Mouse (Mus musculus) adrenal gland, postnatal 14 days (tissue): ENCODE measurements at regions not wholly inside any gene's neighbourhood (a gene's known extent, or its start where the extent isn't known, plus 50 kb on each side); places are given as distances from the start of the nearest gene placed in this dataset.
"Not testable (repeated sequence)": the region's sequence is repeated elsewhere in the genome, so short reads cannot be mapped to it uniquely, and the experiment has no call there.

Experiments
- DNase-seq: peaks from one replicate; pipeline ENCODE4 v3.0.0; 2021; ENCODE audit warnings: mixed read lengths

DNA sequence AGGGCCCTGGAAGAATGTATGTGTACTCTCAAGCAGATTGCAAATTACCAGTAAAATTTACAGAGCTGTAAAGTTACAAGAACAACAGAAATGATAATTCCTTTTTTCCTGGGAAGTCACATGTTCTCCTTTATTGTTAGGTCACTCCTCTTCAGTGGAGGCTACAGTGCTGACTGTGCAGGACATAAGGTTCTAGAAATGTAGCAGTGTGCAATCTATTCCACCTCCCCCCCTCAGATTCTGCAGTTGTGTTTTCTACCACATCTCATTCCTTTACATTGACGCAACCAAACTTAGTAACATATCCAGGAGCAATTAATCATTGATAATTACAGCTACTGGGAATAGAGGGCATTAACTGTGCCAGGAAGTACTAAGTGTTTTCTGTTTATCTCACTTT is 385.3 kb upstream of the Tnc start:
- no peak for DNase-seq

DNA sequence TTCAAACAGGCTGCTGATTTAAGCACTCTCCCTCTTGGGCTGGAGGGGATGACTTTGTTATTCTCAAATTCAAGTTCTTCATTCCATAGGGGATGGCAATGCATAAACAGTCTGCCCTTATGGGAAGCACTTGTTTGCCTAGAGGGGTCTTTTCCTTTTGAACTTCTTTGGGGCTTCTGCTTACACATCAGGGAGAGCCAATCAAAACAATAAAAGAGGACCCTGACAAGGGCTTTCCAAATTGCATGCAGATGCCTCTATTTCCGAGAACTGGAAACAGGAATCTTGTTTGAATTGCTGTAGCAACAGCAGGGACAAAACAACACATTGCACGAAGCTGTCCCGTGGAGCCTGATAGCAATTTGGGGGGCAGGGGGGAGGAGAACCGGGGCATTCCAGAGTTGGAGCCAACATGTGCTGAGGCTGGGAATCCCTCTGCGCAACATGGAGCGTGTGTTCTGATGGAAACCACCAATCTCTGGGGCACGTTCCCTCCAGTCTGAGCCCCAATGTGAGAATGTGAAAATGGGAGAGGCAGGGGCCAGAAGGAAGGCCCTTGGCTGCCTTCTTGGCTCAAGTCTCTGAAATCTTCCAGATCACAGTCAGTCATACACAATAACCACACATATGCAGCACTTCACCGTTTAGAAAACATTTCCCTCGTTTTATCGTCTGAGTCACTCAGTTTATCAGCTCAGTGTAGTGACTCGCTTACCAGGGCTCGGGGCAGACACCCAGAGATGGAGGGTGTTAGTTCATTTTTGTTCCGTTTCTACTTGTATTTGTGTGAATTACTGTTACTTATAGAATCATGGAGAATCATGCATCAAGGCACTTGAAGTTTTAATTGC is 391.2 kb upstream of the Tnc start:
- DNase-seq: no peak

DNA sequence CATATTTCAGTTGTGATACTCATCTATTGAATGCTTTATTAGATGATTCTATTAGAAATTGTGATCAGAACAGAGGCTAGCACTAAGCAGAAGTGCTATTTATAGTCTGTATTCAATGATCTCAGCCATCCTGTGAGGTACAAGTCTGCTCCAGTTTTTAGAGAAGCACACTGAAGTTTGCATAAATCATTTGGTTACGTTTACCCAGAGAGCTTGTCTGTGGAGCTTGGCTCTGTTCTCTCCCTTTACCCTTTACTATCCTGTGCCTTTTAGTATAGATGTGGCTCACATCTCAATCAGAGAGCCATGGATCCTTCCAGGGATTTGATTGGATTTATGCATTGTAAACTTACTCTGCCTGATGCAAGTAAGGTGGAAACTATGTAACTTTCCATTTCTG is 404.6 kb upstream of the Tnc start:
- DNase-seq: no peak

DNA sequence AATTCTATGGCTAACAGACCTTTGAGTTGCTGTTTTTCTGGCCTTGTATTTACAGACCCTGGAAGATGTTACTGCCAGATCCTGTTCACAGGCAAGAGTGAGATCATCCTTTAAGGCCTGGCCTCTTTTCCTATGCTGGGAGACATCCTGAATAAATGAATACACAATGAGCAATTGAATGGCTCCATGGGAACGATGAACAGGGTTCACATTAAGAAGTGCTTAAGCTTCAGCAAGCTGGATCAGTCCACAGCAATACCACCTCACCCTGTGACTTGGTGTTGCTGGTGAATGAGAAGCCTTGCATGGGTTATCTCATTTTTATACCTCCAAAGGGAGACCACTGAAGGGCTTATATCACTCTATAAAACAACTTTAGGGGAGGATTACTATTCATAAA is 405.1 kb upstream of the Tnc start:
- DNase-seq: no peak

DNA sequence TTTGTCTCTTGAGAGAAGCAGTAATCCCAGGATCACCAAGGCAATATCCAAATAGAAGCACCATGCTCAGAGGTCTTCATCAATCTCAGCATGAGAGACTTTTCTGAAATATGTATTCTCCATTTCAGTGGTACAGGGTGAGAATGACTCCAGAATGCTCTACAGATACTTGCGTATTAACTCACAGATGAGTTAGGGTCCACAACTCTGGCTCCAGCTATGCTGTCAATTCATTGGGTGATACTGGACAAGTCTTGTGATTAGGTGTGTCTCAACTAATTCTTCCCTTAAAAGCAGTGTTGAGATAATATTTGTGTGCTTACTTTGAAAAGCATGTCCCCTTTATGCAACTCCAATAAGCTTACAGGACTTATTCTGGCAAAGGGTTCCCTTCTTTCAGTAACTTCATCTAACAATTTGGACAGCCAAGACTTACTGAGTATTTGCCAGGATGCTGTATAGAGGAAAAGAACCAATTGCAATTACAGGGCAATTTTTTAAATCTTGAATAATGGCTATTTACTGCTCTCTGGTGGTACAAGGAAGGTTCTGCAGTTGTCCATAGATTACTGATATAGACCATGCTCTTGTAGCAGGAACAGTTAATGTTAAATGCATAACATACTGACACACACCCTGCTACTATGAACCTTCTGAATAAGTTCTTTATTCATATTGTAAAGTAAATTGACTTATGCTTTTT is 445.6 kb upstream of the Tnc start:
- no peak for DNase-seq

DNA sequence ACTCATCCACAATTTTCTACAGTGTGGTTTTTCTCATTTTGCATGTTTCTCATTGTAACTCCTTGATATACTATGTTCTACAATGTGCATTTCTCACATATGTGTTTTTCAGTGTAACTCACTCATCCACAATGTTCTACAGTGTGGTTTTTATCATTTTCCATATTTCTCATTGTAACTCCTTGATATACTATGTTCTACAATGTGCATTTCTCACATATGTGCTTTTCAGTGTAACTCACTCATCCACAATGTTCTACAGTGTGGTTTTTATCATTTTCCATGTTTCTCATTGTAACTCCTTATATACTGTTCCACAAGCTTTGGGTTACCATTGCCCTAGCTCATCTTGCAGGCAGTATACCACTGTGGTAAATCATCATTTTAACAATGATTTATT is 450.9 kb upstream of the Tnc start:
- not testable (repeated sequence) for DNase-seq

DNA sequence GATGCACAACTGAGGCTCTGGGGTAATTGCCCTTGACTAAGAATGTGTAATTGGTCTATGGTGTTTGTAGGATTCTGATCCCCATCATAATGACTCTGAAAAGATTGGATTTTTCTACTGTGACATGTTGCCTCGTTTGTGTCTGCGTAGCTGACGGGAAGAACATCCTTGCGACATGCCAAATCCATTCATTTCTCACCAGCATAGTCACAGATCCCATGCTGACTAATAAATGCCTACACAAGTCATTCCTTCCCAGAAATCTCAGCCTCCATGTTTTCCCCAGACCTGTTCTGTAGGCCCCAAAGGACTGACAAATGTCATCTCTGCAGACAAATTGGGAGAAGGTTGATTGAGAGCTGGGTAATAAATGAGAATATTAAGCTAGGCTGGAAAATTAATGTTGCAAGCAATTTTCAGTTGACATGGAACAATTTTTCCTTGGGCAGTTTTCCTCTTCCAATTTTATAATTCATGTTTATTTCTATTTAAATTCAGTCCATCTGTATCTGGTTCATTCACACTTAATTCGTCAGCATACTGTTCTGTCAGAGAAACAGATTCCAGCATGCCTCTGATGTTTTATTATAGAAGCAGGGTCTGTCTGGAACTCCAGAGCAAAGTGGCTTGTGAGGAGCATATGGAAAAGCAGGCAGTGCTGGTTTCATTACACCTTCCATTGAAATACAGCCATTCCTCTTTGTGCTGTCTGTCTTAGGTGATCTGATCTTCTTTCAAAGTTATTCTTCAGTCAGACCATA is 454.0 kb upstream of the Tnc start:
- no peak for DNase-seq

DNA sequence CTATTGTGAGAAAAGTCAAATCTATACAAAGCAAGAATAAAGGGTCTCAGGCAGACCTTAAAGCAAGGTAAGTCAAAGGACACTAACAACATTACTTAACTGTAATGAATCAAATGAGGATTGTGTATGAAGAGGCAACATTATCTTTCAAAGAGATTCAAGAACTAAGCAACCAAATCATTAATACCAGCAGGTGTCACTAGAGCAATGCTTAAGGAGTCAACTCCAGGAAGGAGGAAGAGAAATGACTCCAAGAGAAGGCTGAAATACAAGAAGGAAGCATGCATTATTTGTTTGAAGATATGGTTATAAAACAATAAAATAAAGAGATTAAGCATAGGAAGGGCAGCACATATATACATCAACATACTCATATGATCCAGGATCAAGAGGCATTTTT is 475.1 kb upstream of the Tnc start:
- no peak for DNase-seq

DNA sequence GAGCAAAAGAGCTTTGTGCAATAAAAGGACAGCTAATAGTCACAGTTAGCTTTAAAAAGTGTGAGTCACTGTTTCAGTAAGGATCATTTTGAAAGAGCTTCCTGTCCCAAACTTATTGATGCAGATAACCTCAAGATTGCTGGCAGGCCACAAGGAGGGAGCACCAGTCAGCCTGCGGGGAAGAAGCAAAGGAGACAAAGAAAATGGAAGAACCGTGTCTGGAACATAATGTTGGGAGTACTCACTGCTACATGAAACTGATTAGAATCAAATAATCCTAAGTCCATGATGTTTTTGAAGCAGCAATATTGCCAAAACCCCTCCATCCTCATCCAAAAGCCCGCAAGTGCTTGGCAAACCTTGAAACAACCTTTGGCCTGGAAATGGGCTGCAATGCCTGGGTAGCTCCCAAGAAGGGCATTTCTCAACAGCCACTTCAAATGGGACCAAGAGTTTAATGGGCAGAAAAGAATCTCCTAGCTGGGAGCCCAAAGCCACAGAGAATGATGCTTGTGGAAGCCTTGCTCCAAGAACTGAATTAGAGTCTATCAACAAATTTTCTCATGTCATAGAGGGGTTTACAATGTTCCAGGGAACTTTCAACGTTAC is 481.0 kb upstream of the Tnc start:
- peak; percentile 15 for DNase-seq

DNA sequence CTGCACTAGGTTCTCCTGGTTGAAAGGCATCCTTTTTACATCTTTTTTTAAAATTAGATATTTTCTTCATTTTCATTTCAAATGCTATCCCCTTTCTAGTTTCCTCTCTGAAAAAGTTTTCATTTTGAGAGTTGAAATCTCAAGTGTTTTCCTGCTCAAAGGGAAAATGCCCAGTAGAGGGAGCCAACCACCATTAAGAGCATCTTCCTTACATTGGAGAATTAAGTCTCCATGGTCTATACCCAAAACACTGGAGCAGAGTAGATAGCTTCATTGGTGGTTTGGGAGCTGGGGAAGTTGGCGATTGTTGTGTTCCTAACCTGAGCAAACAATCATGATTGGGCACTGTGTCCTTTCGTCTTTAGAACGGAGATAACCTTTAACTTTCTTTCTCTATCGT is 483.8 kb upstream of the Tnc start:
- peak; percentile 33 for DNase-seq

DNA sequence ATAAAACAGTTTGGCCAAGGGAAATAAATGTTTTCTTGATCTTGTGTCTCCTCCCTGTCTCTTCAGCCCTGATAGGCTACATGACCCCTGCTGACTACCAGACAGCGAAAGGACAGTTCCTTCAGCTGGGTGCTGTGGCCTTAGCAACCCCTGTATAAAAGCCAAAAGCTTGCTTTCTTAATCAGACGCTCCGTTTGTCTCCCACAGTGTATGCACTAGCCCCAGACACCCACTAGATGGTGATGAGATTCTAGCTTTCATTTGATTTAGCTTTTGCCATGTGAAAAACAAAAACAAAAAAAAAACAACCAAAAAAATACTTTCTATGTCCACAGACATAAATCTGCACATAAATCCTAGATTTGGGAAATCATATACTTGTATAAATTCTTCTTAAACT is 486.2 kb upstream of the Tnc start:
- DNase-seq: peak; percentile 21

DNA sequence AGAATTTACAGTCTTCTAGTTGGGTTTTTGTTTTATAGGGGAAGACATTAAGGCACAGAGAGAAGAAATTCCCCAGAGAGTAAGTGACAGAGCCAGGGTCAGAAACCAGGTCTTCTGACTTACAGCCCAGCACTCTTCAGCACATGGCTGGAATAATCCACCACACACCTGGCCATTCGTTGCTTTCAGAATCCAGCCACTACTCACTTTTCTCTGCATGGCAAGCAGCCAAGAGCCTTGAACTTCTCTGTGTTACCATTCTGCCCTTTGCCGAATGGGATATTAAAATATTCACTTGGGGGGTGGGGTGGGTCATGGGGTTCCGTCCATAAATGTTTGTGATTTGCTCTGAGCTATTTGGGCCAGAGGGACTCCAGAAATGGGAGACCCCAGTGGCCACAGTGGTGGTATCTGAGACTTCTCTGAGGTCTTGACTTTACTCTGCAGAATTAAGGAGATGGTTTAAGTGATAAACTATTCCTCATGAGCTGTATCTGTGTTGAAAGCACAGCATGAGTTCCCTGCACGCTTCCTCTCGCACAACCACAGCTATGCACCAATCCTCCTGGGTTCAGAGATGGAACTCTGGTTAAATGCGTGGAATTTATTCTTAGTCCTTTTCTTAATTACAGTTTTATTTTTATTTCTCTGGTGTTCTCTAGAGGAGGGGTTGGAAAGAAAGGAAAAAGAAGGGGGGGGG is 488.9 kb upstream of the Tnc start:
- peak; percentile 34 for DNase-seq

DNA sequence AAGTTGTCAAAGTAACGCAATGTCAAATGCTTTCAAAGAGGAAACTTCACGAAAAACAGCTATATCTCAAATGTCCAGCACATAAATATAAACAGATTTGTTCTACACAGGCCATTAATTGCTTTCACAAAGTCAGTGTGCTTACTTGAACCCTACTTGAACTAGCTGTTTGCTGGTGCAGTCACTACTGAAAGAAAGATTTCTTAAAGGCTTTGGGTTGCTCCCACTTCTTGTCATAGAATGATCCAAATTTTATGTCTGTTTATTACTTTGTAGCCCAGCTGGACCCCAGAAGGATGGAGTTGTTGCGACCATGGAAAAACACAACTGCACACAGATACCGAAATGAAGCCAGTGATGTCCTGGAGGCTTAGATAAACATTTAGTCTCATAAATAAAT is 491.2 kb upstream of the Tnc start:
- no peak for DNase-seq

DNA sequence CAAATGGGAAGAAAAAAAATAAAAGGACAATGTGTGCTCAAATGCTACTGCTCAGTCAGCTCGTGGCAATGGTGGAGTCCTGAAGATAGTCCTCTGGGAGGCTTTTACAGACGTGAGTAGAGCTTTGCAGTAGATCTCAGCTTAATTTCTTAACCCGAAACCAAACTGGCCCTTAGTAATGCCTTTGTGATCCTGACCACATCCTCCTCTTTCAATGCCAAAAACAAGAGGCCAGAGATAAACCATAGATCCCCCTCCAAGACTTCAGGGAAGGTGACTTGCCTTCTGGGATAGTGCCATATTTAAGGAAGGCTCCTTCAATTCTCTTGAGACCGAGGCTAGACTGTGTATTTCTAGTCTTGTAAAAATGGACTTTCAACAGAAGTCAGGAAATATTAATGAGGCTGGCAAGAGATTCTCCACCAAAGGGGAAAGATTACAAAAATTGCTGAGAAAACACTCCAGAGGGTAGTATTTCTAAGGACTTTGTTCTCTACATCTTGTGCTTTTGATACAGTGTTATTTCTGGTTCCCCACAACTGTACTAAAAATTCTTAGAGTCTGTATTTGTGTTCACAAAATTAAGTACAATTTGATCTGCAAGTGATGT is 497.9 kb upstream of the Tnc start:
- DNase-seq: no peak

DNA sequence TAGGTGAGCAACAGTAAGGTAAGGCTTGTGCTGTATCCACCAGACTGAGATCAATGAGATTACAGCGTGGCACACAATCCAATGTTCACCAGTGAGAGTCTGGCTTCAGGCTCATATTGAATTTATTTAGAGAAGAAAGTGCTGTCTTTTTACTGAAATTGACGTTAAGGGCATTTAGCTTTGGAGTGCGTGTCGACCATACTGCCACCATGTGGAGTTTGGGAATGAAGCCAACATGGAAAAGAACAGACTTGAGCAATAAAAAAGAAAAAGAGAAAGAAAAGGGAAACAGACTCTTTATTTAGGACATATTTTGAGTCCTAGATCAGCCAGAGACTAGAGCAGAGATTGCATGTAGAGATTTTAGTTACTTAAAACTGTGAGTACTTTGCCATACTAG is 499.6 kb upstream of the Tnc start:
- DNase-seq: no peak

DNA sequence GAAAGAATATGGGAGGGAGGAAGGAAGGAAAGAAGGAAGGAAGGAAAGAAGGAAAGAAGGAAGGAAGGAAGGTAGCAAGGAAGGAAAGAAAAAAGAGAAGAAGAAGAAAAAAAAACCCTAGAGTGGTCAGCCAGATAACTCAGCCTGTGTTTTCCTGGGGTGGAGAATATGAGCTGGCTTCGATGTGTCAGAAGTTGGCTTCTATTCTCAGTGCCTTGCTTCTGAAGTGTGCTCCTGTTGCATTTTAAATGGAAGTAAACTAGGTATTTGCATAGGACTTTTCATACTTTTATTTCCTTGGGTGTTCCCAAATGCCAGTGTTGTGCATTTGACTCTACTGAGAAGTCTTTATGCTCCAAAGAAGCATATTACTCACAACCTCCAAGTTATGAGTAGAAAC is 515.7 kb upstream of the Tnc start:
- no peak for DNase-seq

DNA sequence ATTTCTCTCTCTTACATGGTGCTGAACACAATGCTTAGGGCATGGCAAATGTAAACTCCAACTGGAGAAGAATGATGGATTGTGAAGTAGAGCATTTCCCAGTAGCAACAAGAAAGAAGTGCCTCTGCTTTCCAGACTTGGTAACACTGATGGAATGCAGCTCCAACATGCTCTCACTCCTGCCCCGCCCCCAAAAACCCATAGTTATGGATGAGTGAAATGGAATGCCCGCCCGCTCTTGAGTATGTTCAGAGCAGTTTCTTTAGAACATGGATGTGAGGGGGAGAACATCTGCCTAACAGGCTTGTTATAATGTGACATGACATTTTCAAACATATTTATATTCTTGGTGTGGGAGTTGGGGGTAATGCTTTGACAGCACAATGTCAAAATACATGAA is 517.2 kb upstream of the Tnc start:
- DNase-seq: no peak

DNA sequence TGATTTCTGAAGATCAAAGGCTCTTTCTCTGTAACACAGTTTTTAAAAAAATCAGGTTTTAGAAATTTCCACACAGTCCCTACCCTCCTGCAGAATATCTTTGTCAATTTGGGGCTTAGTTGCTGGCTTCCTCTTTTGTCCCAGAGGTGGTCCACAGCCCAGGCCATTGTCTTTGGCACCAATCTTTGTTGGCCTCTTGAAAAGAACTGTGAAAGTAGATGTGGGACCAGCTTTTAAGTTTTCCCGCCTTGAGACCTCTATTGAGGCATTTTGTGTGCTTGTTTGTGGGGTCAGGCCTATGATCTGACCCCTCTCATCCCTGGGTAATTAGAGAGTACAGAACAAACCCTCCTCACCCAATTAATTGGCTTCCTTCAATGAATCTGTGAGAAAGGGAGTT is 523.9 kb upstream of the Tnc start:
- no peak for DNase-seq

DNA sequence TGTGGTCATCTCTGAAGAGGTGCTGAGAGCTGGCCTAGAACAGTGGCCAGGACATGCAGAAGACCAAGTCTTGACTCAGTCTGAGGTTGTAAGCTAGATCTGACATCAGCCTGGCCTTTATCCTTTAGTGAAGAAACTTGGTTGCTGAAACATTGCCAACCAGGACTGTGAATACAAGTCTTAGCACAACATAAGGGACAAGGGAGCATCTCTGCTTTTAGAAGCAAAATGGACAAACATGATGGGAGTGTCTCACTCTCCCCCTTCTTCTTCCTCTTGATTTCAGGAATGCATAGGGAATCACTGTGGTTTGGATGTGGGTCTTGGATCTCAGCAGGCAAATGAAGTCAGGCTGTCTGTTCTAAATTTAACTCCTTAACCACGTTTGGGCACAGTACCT is 529.1 kb upstream of the Tnc start:
- DNase-seq: no peak

DNA sequence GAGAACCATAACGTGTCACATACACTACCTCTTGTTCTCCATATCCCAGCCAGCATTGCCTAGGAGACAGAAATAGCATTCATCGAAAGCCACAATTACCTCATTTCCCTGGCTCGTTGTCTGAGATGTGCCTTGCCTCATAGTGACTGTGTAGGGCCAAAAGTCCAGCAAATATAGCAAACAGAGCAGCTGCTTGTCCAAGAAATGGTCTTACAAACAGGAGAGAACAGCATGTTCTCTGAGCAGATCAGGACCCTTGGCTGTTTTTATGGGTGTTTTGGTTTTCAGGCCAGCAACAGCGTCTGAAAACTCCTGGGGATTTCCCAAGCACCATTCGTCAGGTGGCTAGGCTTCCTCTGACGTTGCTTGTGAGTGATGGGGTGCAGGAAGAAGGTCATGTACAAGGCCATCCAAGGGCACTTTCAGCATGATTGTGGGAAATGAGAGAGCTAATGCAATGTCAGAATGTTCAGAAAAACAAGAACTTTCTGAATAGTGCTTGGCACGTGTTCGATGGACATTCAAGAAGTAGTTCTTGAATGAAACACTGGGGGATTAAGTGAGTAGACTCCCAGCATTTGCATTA is 528.9 kb upstream of the Pappa start:
- peak; percentile 67 for DNase-seq

DNA sequence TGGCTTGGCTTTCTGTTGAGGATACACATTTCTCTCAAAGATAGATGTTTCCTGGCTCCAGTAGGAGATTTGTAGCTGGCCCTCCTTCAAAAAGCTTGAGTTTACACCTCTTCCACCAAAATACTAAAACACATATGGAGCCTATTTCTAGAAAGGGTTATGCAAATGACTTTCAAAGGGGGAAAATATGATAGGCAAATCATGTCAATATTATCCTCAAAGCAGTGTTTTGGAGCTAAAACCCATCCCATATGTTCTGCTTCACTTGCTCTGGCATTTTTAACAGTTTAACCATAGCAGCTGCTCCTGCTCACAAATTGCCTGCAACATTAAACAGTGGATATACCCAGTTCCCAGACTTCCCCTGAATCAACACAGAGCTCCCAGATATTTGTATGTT is 525.5 kb upstream of the Pappa start:
- DNase-seq: no peak
